Mouse (Mus musculus) activated CD4-positive, CD25-positive, alpha-beta regulatory T cell, adult 4 months (primary cell): ENCODE results near the gene Crnkl1. TPM values are rescaled to one million over a fixed set of nuclear protein-coding genes. Genes with fewer than 3 reads are reported as not detected.

Source experiments
- ATAC-seq: one replicate; pipeline ENCODE4 v1.8.0; 2017
- polyA plus RNA-seq, 2 experiments: library from polyadenylated mRNA; unstranded; fragments of 100-300 nt; shearing (Covaris generic); gene quantifications; one replicate each; pipeline ENCODE4 v1.2.1; 2017

Gene Crnkl1
- polyA plus RNA-seq = 10 to 100 TPM; 53.1 to 55.4 TPM

- ATAC-seq = peak; percentile 100
These were observed at the start of gene Crnkl1, which contains the start of gene Cfap61 for GRCm38 (mm10) chr2:145934339-145935231. TSS of gene Crnkl1 (minus strand) at chr2:145935014. TSS of gene Cfap61 (plus strand) at chr2:145934784.

- ATAC-seq = no peak
These were observed 47.7 kb upstream of the Crnkl1 start for GRCm38 (mm10) chr2:145982317-145983045.

- ATAC-seq = no peak
These were observed 46.9 kb upstream of the Crnkl1 start for GRCm38 (mm10) chr2:145981699-145982112.

GRCm38 (mm10) chr2:145980881-145981280, 46.1 kb upstream of the Crnkl1 start:
- no peak for ATAC-seq

- ATAC-seq = no peak
These were observed 44.8 kb upstream of the Crnkl1 start for GRCm38 (mm10) chr2:145979616-145980015.

- no peak for ATAC-seq
These were observed 37.8 kb upstream of the Crnkl1 start for GRCm38 (mm10) chr2:145972571-145972970.

GRCm38 (mm10) chr2:145971237-145972010, 36.6 kb upstream of the Crnkl1 start:
- ATAC-seq = no peak

- ATAC-seq = no peak
These were observed 35.9 kb upstream of the Crnkl1 start for GRCm38 (mm10) chr2:145970751-145971150.

GRCm38 (mm10) chr2:145961861-145962260, 27.0 kb upstream of the Crnkl1 start:
- ATAC-seq = no peak

- ATAC-seq = no peak
These were observed 23.7 kb upstream of the Crnkl1 start for GRCm38 (mm10) chr2:145958551-145958950.

GRCm38 (mm10) chr2:145958097-145958496, 23.3 kb upstream of the Crnkl1 start:
- ATAC-seq = no peak

GRCm38 (mm10) chr2:145957450-145957849, 22.6 kb upstream of the Crnkl1 start:
- peak; percentile 43 for ATAC-seq

GRCm38 (mm10) chr2:145956318-145956717, 21.5 kb upstream of the Crnkl1 start:
- ATAC-seq = no peak

- no peak for ATAC-seq
These were observed 21.0 kb upstream of the Crnkl1 start for GRCm38 (mm10) chr2:145955844-145956243.

GRCm38 (mm10) chr2:145952726-145953125, 17.9 kb upstream of the Crnkl1 start:
- ATAC-seq = no peak

GRCm38 (mm10) chr2:145950239-145950638, 15.4 kb upstream of the Crnkl1 start:
- ATAC-seq = no peak

GRCm38 (mm10) chr2:145949475-145950068, 14.8 kb upstream of the Crnkl1 start:
- ATAC-seq = no peak

GRCm38 (mm10) chr2:145948402-145948954, 13.7 kb upstream of the Crnkl1 start:
- no peak for ATAC-seq

- ATAC-seq = no peak
These were observed 9.5 kb upstream of the Crnkl1 start for GRCm38 (mm10) chr2:145944286-145944685.

- no peak for ATAC-seq
These were observed 6.6 kb upstream of the Crnkl1 start for GRCm38 (mm10) chr2:145941403-145941802.

- no peak for ATAC-seq
These were observed 2.2 kb upstream of the Crnkl1 start for GRCm38 (mm10) chr2:145936975-145937374.
